In the genomic region with DNA sequence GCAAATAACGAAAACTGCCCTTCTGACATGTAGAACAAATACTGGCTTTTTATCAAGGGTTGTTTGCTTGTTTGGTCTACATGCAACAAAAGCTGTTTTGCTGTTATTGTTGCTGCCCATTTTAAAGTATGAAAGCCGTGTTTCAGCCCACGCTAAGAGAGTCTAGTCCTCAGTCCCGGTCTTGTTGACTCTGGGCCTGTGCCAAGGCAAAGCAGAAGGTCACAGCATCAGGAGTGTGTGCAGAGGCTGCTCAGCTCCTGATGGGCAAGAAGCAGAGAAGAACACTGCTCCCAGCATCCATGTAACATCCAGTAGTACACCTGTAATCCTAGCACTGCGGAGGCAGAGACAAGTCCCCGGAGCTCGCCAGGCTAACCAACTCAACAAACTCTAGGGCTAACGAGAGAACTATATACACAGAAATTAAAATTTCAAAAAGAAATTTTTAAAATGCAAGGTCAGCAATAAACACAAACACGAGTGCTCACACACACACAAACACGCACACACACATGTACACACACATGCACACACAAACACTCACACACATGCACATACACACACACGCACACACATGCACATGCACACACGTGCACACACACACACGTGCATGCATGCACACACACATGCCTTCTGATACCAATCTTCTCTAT, we compare ENCODE assay signal across 19 mouse cellular contexts. TPM values are rescaled to one million over a fixed set of nuclear protein-coding genes. Genes with fewer than 3 reads are reported as not detected.
DNase-seq lines count a peak whose midpoint lies in the region; ATAC-seq and TF ChIP-seq lines count a peak whose summit lies in the region.
"Had no signal": no experiment of that assay in that cellular context is flagged by ENCODE, and none has a peak within 500 bp of the region (broad histone marks: within the 10 kb centered on the region; RNA-seq: fewer than 3 reads in every experiment).

No protein-coding gene starts in this region.

- H3K9ac ChIP-seq in liver, postnatal 0 days (replicated peaks): no peak overlapping the region
- no peak overlapping the region for H3K9ac ChIP-seq in CH12.LX (ENCODE audit: insufficient read depth, low read depth)
- H3K9ac ChIP-seq: embryonic facial prominence, embryonic 12.5 days; hindbrain, embryonic 13.5 days; midbrain, embryonic 13.5 days had no signal

- H3K4me2 ChIP-seq in liver, postnatal 0 days (ENCODE audit: low read depth, low read length): no peak overlapping the region
- no peak overlapping the region for H3K4me2 ChIP-seq in CH12.LX (ENCODE audit: insufficient read depth, low read depth, poor library complexity, severe bottlenecking)
- H3K4me2 ChIP-seq: embryonic facial prominence, embryonic 12.5 days; heart, embryonic 11.5 days; hindbrain, embryonic 13.5 days; midbrain, embryonic 13.5 days had no signal

- in situ Hi-C loops in CH12.LX (cut with MboI; ENCODE audit: low pct_ligation_motif_present, low pct_unique_long_range_greater_than_20kb, low sequenced_read_pairs): no loop called here

- no peak overlapping the region for H3K27ac ChIP-seq in liver, postnatal 0 days (ENCODE audit: low read depth)
- no peak overlapping the region for H3K27ac ChIP-seq in CH12.LX (ENCODE audit: insufficient read depth, low read depth)
- H3K27ac ChIP-seq in cerebellum, adult 2 months (ENCODE audit: insufficient read depth, low read length): no peak overlapping the region
- H3K27ac ChIP-seq: embryonic facial prominence, embryonic 12.5 days; hindbrain, embryonic 13.5 days; kidney, postnatal 0 days; macrophage; midbrain, embryonic 13.5 days had no signal

- no peak for TF ChIP-seq POLR2A in CH12.LX (IDR thresholded peaks at IDR 0.05; ENCODE audit: low read depth, low read length)
- no peak for TF ChIP-seq POLR2A in cerebellum, adult 2 months (IDR thresholded peaks at IDR 0.05; ENCODE audit: borderline replicate concordance, insufficient read depth, low read length)

- H3K4me1 ChIP-seq in liver, postnatal 0 days (ENCODE audit: insufficient read depth): no peaks in the 10 kb centered on the region
- peaks cover 0 to 10% of the 10 kb centered on the region in 2 experiments; a peak in 3 of 4 replicates for H3K4me1 ChIP-seq in CH12.LX (ENCODE audit: control insufficient read depth in 1 of 2, insufficient read depth in 2 of 2)
- no peaks in the 10 kb centered on the region; the same call in 1 of the 2 replicates for H3K4me1 ChIP-seq in cerebellum, adult 2 months (ENCODE audit: control insufficient read depth, insufficient read depth, low read length)

- H3K9me3 ChIP-seq in liver, postnatal 0 days (ENCODE audit: low read length): no peaks in the 10 kb centered on the region
- no peaks in the 10 kb centered on the region for H3K9me3 ChIP-seq in CH12.LX (replicated peaks; ENCODE audit: low read length)
- H3K9me3 ChIP-seq: embryonic facial prominence, embryonic 12.5 days; hindbrain, embryonic 13.5 days; midbrain, embryonic 13.5 days had no signal

- dilution Hi-C loops in CH12.LX (cut with MboI; ENCODE audit: extremely low pct_ligation_motif_present, extremely low pct_unique_long_range_greater_than_20kb, low sequenced_read_pairs): no loop called here

- no peak for TF ChIP-seq RAD21 in CH12.LX (IDR thresholded peaks at IDR 0.05; ENCODE audit: low read depth, low read length)

- DNase-seq in adrenal gland, adult (ENCODE audit: inconsistent age in 2 of 2, low spot score in 1 of 2): peak; percentile 52 to 78
- DNase-seq in adrenal gland, postnatal 4 days (ENCODE audit: low spot score in 2 of 2): no peak
- DNase-seq in liver, postnatal 0 days: peak; percentile 42
- DNase-seq in liver (no peak), CH12.LX (ENCODE audit: extremely low read depth) (no peak)
- peak; percentile 75 for DNase-seq in adrenal gland, postnatal 10 days
- DNase-seq in thymus, postnatal 0 days (ENCODE audit: low spot score): no peak
- no peak for DNase-seq in cerebellum, adult 2 months
- DNase-seq: cerebellum, adult 18-20 months; heart, postnatal 14 days; thymus, postnatal 25 days had no signal

- TF ChIP-seq CTCF in liver, postnatal 0 days (IDR thresholded peaks at IDR 0.05; ENCODE audit: low read depth): no peak
- TF ChIP-seq CTCF in CH12.LX (conservative IDR thresholded peaks at IDR 0.05 in 1 of 2, IDR thresholded peaks at IDR 0.05 in 1 of 2; ENCODE audit: low read depth in 2 of 2, low read length in 2 of 2): no peak
- no peak for TF ChIP-seq CTCF in cerebellum, adult 2 months (IDR thresholded peaks at IDR 0.05; ENCODE audit: borderline replicate concordance, insufficient read depth, low read depth, low read length)

- no peaks in the 10 kb centered on the region for H3K79me2 ChIP-seq in CH12.LX (replicated peaks; ENCODE audit: control insufficient read depth, extremely low read depth, insufficient read depth, poor library complexity, severe bottlenecking)

- H3K4me3 ChIP-seq in liver, postnatal 0 days (ENCODE audit: low read depth, low read length): no peak overlapping the region
- H3K4me3 ChIP-seq in CH12.LX (replicated peaks in 1 of 3; ENCODE audit: low read depth in 2 of 3, low read length in 2 of 3, poor library complexity in 1 of 3): no peak overlapping the region
- no peak overlapping the region for H3K4me3 ChIP-seq in cerebellum, adult 2 months (replicated peaks; ENCODE audit: insufficient read depth, low read depth, low read length)
- H3K4me3 ChIP-seq: embryonic facial prominence, embryonic 12.5 days; hindbrain, embryonic 13.5 days; midbrain, embryonic 13.5 days had no signal

- 72% methylated on average over 13 of the region's 13 CpGs for WGBS in liver, postnatal 0 days (ENCODE audit: insufficient replicate concordance)
- 76% methylated on average over 13 of the region's 13 CpGs for WGBS in cerebellum, adult 2 months

- H3K36me3 ChIP-seq in liver, postnatal 0 days (replicated peaks; ENCODE audit: insufficient read depth, low read length): no peaks in the 10 kb centered on the region
- H3K36me3 ChIP-seq in CH12.LX (replicated peaks in 1 of 2; ENCODE audit: control insufficient read depth in 1 of 2, insufficient read depth in 1 of 2, low read length in 1 of 2): no peaks in the 10 kb centered on the region
- H3K36me3 ChIP-seq: embryonic facial prominence, embryonic 12.5 days; hindbrain, embryonic 13.5 days; midbrain, embryonic 13.5 days had no signal

- H3K27me3 ChIP-seq in liver, postnatal 0 days (ENCODE audit: insufficient read depth, low read length): 0 out of 2 replicates have a peak, but pooled peaks cover 2% of the 10 kb centered on the region
- peaks cover 2% of the 10 kb centered on the region for H3K27me3 ChIP-seq in CH12.LX (replicated peaks)
- peaks cover 2% of the 10 kb centered on the region; the same call in 1 of the 2 replicates for H3K27me3 ChIP-seq in cerebellum, adult 2 months (ENCODE audit: control insufficient read depth, insufficient read depth, low read length)

- peak; percentile 54 for ATAC-seq in liver, postnatal 0 days
- ATAC-seq: CD4-positive, CD25-positive, alpha-beta regulatory T cell, adult 4 months; forebrain, embryonic 16.5 days; midbrain, embryonic 13.5 days had no signal

- no peak for TF ChIP-seq EP300 in liver, postnatal 0 days (IDR thresholded peaks at IDR 0.05; ENCODE audit: low read depth)
- TF ChIP-seq EP300 in CH12.LX (IDR thresholded peaks at IDR 0.05; ENCODE audit: low read length): no peak

TF ChIP-seq in CH12.LX, 34 proteins besides CTCF, POLR2A, EP300 and RAD21:
- no peak for TF ChIP-seq MAX (IDR thresholded peaks at IDR 0.05; ENCODE audit: low read length)
- TF ChIP-seq TCF12 (IDR thresholded peaks at IDR 0.05; ENCODE audit: low read depth, low read length): no peak
- peak; percentile 90 for TF ChIP-seq MAFK (IDR thresholded peaks at IDR 0.05; ENCODE audit: insufficient replicate concordance, low read length)

RNA-seq across cellular contexts. Expression of gene Fgf18, which starts 43.8 kb away (rescaled TPM):
- 1 to 10 TPM; 2.7 to 2.9 TPM for total RNA-seq in adrenal gland, postnatal 4 days (2021)
- 0.11 and 0.13 TPM in 2 replicates for polyA plus RNA-seq in liver, postnatal 0 days (2015; fragmentation: Nextera tagmentation; extraction: Ambion mirVana)
- total RNA-seq in CH12.LX (2012; rRNA removed) (not detected in 2 replicates), CH12.LX (2014; rRNA removed) (not detected in 2 replicates)
- 0.41 TPM in 1 of 2 replicates, not detected in the other for polyA plus RNA-seq in CH12.LX (2012; ENCODE audit: insufficient read length, low read depth)
- total RNA-seq in adrenal gland, postnatal 10 days (2021): 1 to 10 TPM; 3.0 to 3.6 TPM
- 0.29 and 0.64 TPM in 2 replicates for polyA plus RNA-seq in thymus, postnatal 0 days (2015; fragmentation: Nextera tagmentation; extraction: Ambion mirVana)
- 5.4 and 7.2 TPM in 2 replicates for polyA plus RNA-seq in cerebellum, adult 2 months (2012; rRNA removed)
- polyA plus RNA-seq: CD4-positive, CD25-positive, alpha-beta regulatory T cell, adult 4 months; macrophage had no signal

RNA-seq across cellular contexts. Expression of gene Npm1, which starts 59.6 kb away (rescaled TPM):
- 100 to 1,000 TPM; 458 to 497 TPM for total RNA-seq in adrenal gland, postnatal 4 days (2021)
- polyA plus RNA-seq in liver, postnatal 0 days (2015; fragmentation: Nextera tagmentation; extraction: Ambion mirVana): 321 TPM in 2 replicates
- 3,603 and 3,941 TPM in 2 replicates for total RNA-seq in CH12.LX (2012; rRNA removed)
- total RNA-seq in CH12.LX (2014; rRNA removed): 8,076 and 8,441 TPM in 2 replicates
- 6,953 and 7,125 TPM in 2 replicates for polyA plus RNA-seq in CH12.LX (2012; ENCODE audit: insufficient read length, low read depth)
- total RNA-seq in adrenal gland, postnatal 10 days (2021): 100 to 1,000 TPM; 311 to 336 TPM
- 905 and 1,035 TPM in 2 replicates for polyA plus RNA-seq in thymus, postnatal 0 days (2015; fragmentation: Nextera tagmentation; extraction: Ambion mirVana)
- 255 and 267 TPM in 2 replicates for polyA plus RNA-seq in cerebellum, adult 2 months (2012; rRNA removed)

Comparison
In these comparisons a context has a peak if more than half of its experiments do, and no peak if none do; other contexts are left out.
1. DNase-seq: peak in adrenal gland, adult (2 of 2), liver, postnatal 0 days (single experiment) and adrenal gland, postnatal 10 days (single experiment); none in adrenal gland, postnatal 4 days (0 of 2), liver (single experiment), CH12.LX (single experiment), thymus, postnatal 0 days (single experiment) and cerebellum, adult 2 months (0 of 2).